Mouse (Mus musculus) cortical plate, adult 2 months (tissue): Measurements from ENCODE around the gene Tmem8b. TPM values are rescaled to one million over a fixed set of nuclear protein-coding genes. Genes with fewer than 3 reads are reported as not detected.

ENCODE experiments used
- H3K27ac ChIP-seq: fragments of 200-500 bp; 2 replicates; pipeline ENCODE4 v1.5.1; 2012; ENCODE audit warnings: low read length, control low read depth, inconsistent platforms; ENCODE audit not compliant: insufficient read depth
- H3K4me1 ChIP-seq: fragments of 200-500 bp; 2 replicates; pipeline ENCODE4 v1.6.1; 2011; ENCODE audit warnings: low read length; ENCODE audit not compliant: control insufficient read depth, insufficient read depth
- H3K4me3 ChIP-seq: fragments of 200-500 bp; 2 replicates; pipeline ENCODE4 v1.5.1; 2011; ENCODE audit warnings: mild to moderate bottlenecking, low read length, control low read depth; ENCODE audit not compliant: insufficient read depth
- CTCF ChIP-seq: fragments of 200-500 bp; IDR thresholded peaks from 2 replicates; pipeline ENCODE4 v1.5.1; 2011; ENCODE audit warnings: mild to moderate bottlenecking, control low read depth, low read length; ENCODE audit not compliant: insufficient read depth; ENCODE audit errors: extremely low read depth
- POLR2A ChIP-seq: fragments of 200-500 bp; IDR thresholded peaks from 2 replicates; pipeline ENCODE4 v1.6.1; 2011; ENCODE audit warnings: mild to moderate bottlenecking, low read length, control low read depth; ENCODE audit not compliant: insufficient read depth; ENCODE audit errors: extremely low read depth
- polyA plus RNA-seq: library from polyadenylated mRNA; depleted of rRNA; stranded (reverse); fragments of >200 nt; gene quantifications from 2 replicates; pipeline ENCODE4 v1.2.3, GENCODE M21; 2012

Gene Tmem8b
- polyA plus RNA-seq, 1 experiment: 36.6 TPM

DNA sequence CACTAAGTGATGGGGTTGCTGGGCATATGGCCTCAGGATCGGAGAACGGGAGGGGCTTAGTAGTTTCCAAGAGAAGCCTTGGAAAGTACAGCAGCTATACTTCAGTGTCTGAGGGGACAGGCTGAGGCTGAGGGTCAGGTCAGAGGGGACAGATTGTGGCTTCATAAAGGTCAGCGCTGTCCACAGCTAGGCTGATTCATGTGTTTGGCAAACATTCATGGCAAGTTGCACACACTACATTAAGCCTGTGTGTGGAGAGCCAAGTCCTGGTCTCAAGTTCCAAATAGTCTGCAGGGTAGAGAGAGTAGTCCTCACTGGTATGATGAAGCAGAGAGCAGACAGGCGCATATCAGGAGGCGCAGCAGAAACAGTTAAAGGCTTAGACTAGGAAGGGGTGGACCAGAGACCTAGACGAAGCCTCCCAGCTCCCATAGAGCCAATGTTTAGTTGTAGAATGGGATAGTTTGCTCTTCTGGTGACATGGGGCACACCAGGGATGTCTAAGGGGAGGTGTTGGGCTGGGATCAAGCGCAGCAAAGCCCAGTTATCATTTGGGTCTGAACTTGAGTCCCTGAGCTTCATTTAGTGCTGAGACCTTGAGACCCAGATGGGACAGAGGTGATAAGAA lies 10.8 kb downstream of the Tmem8b start:
- no peak overlapping the region for H3K27ac ChIP-seq
- TF ChIP-seq CTCF (no peak), POLR2A (no peak)

DNA sequence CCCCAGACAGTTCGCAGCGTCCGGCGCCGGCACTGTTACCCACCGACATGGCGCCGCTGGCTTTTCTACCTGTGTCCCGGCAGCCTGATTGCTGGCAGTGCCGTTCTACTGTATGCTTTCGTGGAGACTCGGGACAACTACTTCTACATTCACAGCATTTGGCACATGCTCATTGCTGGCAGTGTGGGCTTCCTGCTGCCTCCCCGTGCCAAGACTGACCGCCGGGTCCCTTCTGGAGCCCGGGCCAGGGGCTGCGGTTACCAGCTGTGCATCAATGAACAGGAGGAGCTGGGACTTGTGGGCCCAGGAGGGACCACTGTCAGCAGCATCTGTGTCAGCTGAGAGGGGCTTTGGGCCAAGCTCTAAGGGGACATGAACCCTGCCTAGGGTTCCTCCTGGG lies 21.2 kb downstream of the Tmem8b start:
- Histone ChIP-seq H3K4me3 (no peak overlapping the region), H3K27ac (no peak overlapping the region), H3K4me1 (0 out of 2 replicates have a peak, but pooled peaks cover 2% of the 10 kb centered on the region)
- no peak for TF ChIP-seq POLR2A
- no peak for TF ChIP-seq CTCF

More for the DNA sequence above, 10.8 kb downstream of the Tmem8b start:
- Histone ChIP-seq H3K4me1 (no peaks in the 10 kb centered on the region), H3K4me3 (no peak overlapping the region)

DNA sequence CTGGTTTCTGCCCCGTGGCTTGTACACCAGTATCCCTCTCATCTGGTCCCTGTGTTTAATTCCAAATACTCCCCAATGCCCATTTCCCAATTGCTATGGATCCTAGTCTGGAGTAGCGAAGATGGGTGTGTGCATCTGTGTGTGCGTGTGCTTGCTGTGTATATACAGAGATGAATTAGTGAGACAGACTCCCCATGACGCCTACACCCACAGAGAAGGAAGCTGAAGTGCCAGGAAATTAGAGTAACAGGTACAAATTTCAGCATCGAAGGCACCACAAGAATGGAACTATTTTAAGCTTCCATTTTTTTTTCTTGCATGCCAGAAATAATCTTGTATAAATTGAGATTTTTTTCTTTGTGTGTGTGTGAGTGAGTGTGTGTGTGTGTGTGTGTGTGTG lies 22.3 kb downstream of the Tmem8b start:
- Histone ChIP-seq H3K4me1 (0 out of 2 replicates have a peak, but pooled peaks cover 2% of the 10 kb centered on the region), H3K27ac (no peak overlapping the region), H3K4me3 (no peak overlapping the region)
- TF ChIP-seq CTCF (no peak), POLR2A (no peak)

DNA sequence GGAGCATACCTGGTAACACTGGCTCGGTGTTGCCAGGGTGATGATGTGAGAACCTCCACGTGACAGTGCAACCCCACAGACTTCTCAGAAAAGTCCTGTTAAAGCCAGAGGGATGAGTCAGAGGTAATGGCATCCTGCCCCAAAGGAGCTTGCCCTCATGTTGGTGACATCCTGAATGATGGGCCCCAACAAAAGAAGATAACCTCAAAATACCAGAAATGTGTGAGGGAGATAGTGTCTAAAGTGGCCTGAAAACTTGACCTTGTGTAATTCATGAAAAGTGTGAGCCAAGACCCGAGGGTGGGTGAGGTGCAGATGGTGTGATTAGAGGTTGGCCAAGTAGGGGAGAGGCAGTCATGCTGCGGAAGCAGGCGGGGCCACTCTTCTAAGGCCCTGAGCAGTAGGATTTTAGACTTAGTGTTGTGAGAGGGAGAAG lies 25.1 kb downstream of the Tmem8b start:
- Histone ChIP-seq H3K4me3 (no peak overlapping the region), H3K4me1 (0 out of 2 replicates have a peak, but pooled peaks cover 2% of the 10 kb centered on the region), H3K27ac (no peak overlapping the region)
- TF ChIP-seq CTCF (no peak), POLR2A (no peak)

DNA sequence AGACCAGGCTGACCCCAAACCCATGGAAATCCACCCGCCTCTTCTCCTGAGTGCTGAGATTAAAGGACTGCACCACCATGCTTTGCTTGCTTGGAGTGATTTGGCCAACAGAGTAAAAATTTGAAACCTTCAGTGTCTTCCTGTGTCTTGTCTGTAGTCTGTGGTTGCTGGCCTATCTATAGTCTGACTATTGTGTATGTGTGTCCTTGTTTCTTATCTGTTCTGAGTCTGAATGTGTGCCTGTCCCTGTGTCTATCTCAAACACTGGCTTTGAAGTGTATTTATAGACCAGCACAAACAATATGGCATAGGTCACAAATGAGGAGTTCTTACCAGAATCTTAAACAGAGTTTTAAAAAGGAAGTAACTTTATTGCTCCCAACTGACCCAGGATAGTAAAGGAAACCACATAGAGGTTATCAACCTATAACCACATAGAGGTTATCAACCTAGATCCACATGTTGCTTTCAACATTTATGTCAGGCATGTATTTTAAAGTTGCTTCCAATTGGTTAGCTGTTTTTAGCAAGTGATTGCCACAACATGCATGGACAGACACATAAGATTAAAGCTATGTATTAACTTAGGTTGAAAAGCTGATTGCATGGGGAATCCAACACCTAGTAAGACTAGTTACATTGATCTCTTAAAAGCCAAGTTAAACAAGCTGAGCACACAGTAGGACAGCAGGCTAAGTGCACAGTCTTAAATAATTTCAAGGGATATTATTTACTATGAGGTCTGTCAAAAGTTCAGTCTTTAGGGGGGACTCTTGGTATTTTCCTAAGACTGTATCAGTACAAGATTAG lies 25.9 kb downstream of the Tmem8b start:
- H3K4me3 ChIP-seq: no peak overlapping the region
- 0 out of 2 replicates have a peak, but pooled peaks cover 2% of the 10 kb centered on the region for H3K4me1 ChIP-seq
- no peak overlapping the region for H3K27ac ChIP-seq
- no peak for TF ChIP-seq CTCF
- TF ChIP-seq POLR2A: no peak

DNA sequence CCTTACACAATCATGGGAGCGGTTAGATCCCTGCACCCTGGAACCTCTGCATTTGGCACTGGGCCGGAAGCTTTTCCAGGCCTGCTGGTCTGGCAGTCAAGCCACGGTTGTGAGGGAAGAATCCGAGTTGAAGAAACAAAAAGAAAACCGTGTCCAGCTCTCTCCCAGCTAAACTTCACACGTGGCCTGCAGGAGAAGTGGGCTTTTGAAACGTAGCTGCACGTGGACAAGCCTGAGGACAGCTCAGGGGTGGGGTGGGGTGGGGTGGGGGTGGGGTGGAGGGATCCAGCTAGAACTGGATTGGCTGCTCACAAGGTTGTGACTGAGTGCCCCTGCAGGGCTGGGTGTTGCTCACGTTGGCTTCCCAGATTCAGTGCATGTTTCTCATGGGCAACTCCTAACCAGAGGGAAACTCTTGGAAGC lies 26.5 kb downstream of the Tmem8b start:
- TF ChIP-seq CTCF (no peak), POLR2A (no peak)
- H3K4me1 ChIP-seq: 0 out of 2 replicates have a peak, but pooled peaks cover 2% of the 10 kb centered on the region

DNA sequence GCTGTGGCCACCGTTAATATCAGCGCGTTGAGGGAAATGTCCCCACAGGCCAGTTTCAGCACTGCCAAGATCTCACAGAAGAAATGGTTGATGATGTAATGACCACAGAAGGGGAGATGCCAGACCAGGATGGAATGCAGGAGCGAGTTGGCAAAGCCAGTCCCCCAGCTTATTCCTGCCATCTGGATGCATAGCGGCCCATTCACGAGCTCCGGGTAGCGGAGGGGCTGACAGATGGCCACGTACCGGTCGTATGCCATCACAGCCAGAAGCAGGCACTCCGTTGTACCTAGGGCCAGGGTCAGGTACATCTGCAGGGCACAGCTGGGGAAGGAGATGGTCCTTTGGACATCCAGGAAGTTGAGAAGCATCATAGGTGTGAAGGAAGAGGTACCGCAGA lies 27.8 kb downstream of the Tmem8b start:
- no peaks in the 10 kb centered on the region for H3K4me1 ChIP-seq
- no peak overlapping the region for H3K27ac ChIP-seq
- TF ChIP-seq POLR2A (no peak), CTCF (no peak)
- no peak overlapping the region for H3K4me3 ChIP-seq

More for the DNA sequence above, 26.5 kb downstream of the Tmem8b start:
- Histone ChIP-seq H3K4me3 (no peak overlapping the region), H3K27ac (no peak overlapping the region)

DNA sequence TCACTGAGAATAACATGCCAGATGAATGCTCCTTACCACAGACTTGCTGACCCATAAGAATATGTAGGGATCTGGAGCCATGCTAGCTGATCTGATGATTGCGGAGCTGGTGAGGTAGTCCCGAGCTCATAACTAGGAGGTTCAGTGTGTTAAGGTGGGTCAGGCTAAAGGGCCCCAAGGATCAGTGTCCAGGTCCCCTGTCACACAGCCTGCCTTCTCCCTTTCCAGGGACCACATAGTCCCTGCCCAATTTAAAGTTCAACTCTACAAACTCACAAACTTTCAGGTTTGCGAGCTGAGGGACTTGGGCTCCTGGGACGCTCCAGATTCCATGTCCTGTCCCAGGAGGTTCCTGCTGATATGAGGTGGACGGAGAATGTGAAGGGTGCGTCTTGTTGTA lies 31.9 kb downstream of the Tmem8b start, which contains the start of gene Olfr70:
TSS of gene Olfr70 (minus strand) at position 101 of the 400 bp plus-strand sequence.
- H3K4me3 ChIP-seq: no peak within 1 kb of the TSS
- H3K27ac ChIP-seq: no peak within 1 kb of the TSS
- TF ChIP-seq CTCF (no peak), POLR2A (no peak)
- H3K4me1 ChIP-seq: no peaks in the 10 kb centered on the region

DNA sequence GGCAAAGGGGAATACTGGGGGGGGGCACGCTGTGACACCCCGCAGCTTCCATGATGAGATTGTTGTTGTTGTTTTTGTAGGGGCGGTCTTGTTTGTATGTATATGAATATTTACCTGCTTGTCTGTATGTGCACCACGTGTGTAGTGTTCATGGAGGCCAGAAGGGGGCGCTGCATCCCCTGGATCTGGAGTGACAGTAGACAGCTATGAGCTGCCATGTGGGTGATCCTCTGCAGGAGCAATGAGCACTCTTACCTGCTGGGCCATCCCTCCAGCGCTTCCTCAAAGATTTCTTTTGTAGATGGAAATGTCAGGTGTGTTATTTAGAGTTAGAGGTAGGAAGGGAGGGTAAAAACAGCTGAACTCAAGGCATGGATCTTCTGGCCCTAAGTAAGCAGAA lies 34.7 kb downstream of the Tmem8b start:
- Histone ChIP-seq H3K4me3 (no peak overlapping the region), H3K4me1 (no peaks in the 10 kb centered on the region), H3K27ac (no peak overlapping the region)
- no peak for TF ChIP-seq POLR2A
- TF ChIP-seq CTCF: peak; percentile 19; the same call in 1 of the 2 replicates
